Mouse (Mus musculus): ENCODE measurements around the gene Mob2. TPM values are rescaled to one million over a fixed set of nuclear protein-coding genes. Genes with fewer than 3 reads are reported as not detected.

Gene Mob2
- polyA plus RNA-seq, 1 experiment from 2014 or later = 68.0 TPM

DNA sequence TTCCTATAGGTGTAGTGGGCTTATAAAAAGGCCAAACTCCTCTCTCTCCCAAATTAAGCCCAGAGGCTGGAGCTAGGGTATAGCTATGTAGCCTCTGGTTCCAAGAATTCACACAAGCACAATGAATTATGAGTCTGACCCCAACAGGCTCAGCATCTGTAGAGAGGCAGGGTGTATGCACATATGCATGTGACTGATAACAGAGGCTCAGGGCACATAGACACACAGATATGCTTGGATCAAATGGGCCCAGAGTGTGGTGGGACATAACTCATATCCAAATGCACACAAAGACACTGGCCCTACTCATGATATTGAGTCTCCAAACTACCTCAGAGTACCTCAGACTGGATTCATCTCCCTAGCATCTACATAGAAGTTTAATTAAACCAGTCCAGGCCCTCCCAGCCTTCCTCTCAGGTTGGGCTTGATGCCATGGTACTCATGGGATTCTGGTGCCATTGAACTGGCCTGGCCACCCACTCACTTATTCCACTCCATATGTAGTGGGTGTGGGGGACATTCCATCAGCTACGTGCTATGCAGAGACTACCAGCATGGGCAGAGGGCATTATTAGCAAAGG is 26.3 kb upstream of the Mob2 start:
- no peak for DNase-seq (ENCODE audit: low spot score)
- Histone ChIP-seq H3K27me3 (replicated peaks; ENCODE audit: low read depth, poor library complexity, severe bottlenecking) (peaks cover 100% of the 10 kb centered on the region), H3K4me1 (peaks cover 32% of the 10 kb centered on the region), H3K4me3 (no peak overlapping the region), H3K27ac (replicated peaks) (peak overlapping the region; percentile 41; the same call in 1 of the 2 replicates), H3K9me3 (no peaks in the 10 kb centered on the region), H3K36me3 (replicated peaks) (peaks cover 6% of the 10 kb centered on the region; the same call in 1 of the 2 replicates)
- 92% methylated on average over 1 of the region's 1 CpGs for WGBS

GRCm38 (mm10) chr7:142086159-142086905 is 25.5 kb upstream of the Mob2 start:
- Histone ChIP-seq H3K4me1 (peaks cover 31% of the 10 kb centered on the region), H3K4me3 (no peak overlapping the region), H3K36me3 (replicated peaks) (peaks cover 10% of the 10 kb centered on the region; the same call in 1 of the 2 replicates), H3K9me3 (no peaks in the 10 kb centered on the region), H3K27ac (replicated peaks) (no peak overlapping the region), H3K27me3 (replicated peaks; ENCODE audit: low read depth, poor library complexity, severe bottlenecking) (peaks cover 100% of the 10 kb centered on the region)
- no peak for DNase-seq (ENCODE audit: low spot score)
- WGBS = 84% methylated on average over 4 of the region's 4 CpGs

DNA sequence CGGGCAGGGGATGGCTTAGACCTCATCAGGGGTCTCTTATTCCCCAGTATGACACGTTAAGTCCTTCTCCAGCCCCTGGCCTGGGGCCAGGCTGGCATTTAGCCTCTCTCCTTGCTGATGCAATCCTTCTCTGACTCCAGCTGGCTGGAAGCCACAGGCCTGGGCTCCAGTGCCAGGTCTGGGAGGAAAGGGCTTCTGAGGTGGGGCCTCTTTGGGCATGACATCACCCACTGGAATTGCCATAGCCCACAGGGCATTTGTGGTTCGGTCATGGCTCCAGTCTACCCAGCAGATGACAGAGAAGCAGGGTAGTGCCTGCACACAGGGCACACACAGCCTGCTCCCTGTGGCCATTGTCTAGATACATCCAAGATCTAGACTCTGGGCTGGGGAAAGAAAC is 24.0 kb upstream of the Mob2 start:
- no peak overlapping the region for H3K4me3 ChIP-seq
- DNase-seq (ENCODE audit: low spot score) = no peak
- no peaks in the 10 kb centered on the region for H3K9me3 ChIP-seq
- peaks cover 28% of the 10 kb centered on the region for H3K4me1 ChIP-seq
- H3K36me3 ChIP-seq (replicated peaks) = peaks cover 10% of the 10 kb centered on the region; the same call in 1 of the 2 replicates
- no peak overlapping the region for H3K27ac ChIP-seq (replicated peaks)
- 53% methylated on average over 3 of the region's 3 CpGs for WGBS
- H3K27me3 ChIP-seq (replicated peaks; ENCODE audit: low read depth, poor library complexity, severe bottlenecking) = peaks cover 99% of the 10 kb centered on the region

- DNase-seq (ENCODE audit: low spot score) = no peak
- H3K27me3 ChIP-seq (replicated peaks; ENCODE audit: low read depth, poor library complexity, severe bottlenecking) = peaks cover 99% of the 10 kb centered on the region
Observed at GRCm38 (mm10) chr7:142084395-142084794, 23.5 kb upstream of the Mob2 start.

DNA sequence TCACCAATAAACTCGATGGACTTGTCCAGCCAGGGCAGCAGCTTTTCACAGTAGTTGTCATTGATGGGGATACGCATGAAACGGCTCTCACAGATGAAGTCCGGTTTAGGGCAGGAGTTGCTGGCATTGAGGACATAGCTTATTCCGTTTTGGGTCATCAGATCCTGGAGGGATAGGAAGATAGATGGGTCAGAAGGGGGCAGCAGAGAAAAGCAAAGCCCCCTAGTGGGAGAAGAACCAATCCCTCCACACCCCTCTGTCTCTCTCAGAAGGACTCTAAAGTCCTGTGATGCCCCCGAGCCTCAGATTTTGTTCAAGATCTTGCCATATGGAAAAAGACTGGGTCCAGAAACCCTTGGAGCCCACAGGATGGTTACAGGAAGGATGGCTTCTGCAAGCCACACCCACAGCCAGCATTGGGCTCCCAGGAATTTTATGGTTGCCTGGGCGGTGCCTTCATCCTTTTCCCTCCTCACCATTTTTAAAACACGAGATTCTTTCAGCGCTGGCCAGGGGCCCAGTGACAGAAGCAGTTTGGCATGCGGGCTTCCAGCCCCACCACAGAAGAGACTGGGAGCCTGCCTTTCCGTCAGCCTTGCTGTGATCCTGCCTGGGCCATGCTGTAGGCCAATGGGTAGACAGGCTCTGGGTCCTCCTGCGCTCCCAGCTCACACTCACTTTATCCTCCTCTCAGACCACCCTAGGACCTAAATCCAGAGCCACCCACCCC is 22.9 kb upstream of the Mob2 start:
- Histone ChIP-seq H3K27ac (replicated peaks) (no peak overlapping the region), H3K4me3 (no peak overlapping the region), H3K4me1 (peaks cover 17% of the 10 kb centered on the region), H3K9me3 (no peaks in the 10 kb centered on the region), H3K27me3 (replicated peaks; ENCODE audit: low read depth, poor library complexity, severe bottlenecking) (peaks cover 99% of the 10 kb centered on the region), H3K36me3 (replicated peaks) (peaks cover 10% of the 10 kb centered on the region; the same call in 1 of the 2 replicates)
- WGBS = 32% methylated on average over 12 of the region's 12 CpGs
- DNase-seq (ENCODE audit: low spot score) = no peak

More at GRCm38 (mm10) chr7:142084395-142084794, 23.5 kb upstream of the Mob2 start:
- H3K27ac ChIP-seq (replicated peaks) = no peak overlapping the region
- peaks cover 24% of the 10 kb centered on the region for H3K4me1 ChIP-seq
- no peaks in the 10 kb centered on the region for H3K9me3 ChIP-seq
- peaks cover 10% of the 10 kb centered on the region; the same call in 1 of the 2 replicates for H3K36me3 ChIP-seq (replicated peaks)
- WGBS = 18% methylated on average over 5 of the region's 5 CpGs
- H3K4me3 ChIP-seq = no peak overlapping the region

GRCm38 (mm10) chr7:142082607-142083006 is 21.7 kb upstream of the Mob2 start:
- Histone ChIP-seq H3K36me3 (replicated peaks) (peaks cover 10% of the 10 kb centered on the region; the same call in 1 of the 2 replicates), H3K4me3 (peak overlapping the region; percentile 57), H3K27me3 (replicated peaks; ENCODE audit: low read depth, poor library complexity, severe bottlenecking) (peaks cover 88% of the 10 kb centered on the region), H3K27ac (replicated peaks) (no peak overlapping the region; the same call in 1 of the 2 replicates), H3K4me1 (peaks cover 11% of the 10 kb centered on the region), H3K9me3 (no peaks in the 10 kb centered on the region)
- DNase-seq (ENCODE audit: low spot score) = no peak
- 10% methylated on average over 16 of the region's 16 CpGs for WGBS

DNA sequence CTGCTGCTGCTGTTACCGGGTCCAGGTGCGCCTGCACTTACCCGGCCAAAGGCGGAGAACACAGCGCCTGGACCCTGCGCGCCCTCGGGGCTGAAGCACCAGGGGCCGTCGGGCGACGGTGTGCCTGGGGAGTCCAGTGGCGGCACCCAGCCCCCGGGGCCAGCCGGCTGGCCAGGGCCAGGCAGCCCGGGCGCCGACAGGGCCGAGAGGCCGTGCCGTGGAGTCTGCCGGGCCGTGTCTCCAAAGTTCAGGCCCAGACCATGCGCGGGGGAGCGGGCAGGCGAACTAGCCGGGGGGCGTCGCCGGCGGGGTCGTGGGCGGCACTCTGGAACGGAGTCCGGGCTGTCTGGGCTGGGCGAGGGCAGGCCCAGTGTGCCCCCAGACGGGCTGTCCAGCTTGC is 21.3 kb upstream of the Mob2 start:
- Histone ChIP-seq H3K9me3 (no peaks in the 10 kb centered on the region), H3K4me1 (peaks cover 11% of the 10 kb centered on the region), H3K4me3 (peak overlapping the region; percentile 57), H3K36me3 (replicated peaks) (peaks cover 10% of the 10 kb centered on the region; the same call in 1 of the 2 replicates), H3K27ac (replicated peaks) (no peak overlapping the region; the same call in 1 of the 2 replicates), H3K27me3 (replicated peaks; ENCODE audit: low read depth, poor library complexity, severe bottlenecking) (peaks cover 84% of the 10 kb centered on the region)
- peak; percentile 49 for DNase-seq (ENCODE audit: low spot score)
- WGBS = 3% methylated on average over 38 of the region's 38 CpGs

DNA sequence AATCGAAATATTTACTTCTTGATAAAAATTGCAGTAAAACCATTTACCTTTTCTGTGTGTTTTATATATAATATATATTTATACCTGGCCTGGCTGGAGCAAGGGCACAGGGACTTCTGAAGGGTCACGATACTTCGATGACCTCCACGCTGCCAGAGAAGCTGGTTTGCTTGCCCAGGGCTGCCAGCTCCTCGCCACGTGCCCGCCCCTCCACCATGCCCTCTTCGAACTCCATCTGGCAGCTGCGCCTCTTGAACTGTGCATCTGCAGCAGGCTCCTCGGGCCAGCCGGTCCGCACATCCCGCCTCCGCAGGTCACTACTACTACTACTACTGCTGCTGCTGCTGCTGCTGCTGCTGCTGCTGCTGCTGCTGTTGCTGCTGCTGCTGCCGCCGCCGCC is 20.9 kb upstream of the Mob2 start:
- Histone ChIP-seq H3K4me3 (peak overlapping the region; percentile 57), H3K4me1 (peaks cover 11% of the 10 kb centered on the region), H3K27me3 (replicated peaks; ENCODE audit: low read depth, poor library complexity, severe bottlenecking) (peaks cover 84% of the 10 kb centered on the region), H3K27ac (replicated peaks) (no peak overlapping the region; the same call in 1 of the 2 replicates), H3K36me3 (replicated peaks) (peaks cover 10% of the 10 kb centered on the region; the same call in 1 of the 2 replicates), H3K9me3 (no peaks in the 10 kb centered on the region)
- peak; percentile 37 for DNase-seq (ENCODE audit: low spot score)
- 23% methylated on average over 17 of the region's 17 CpGs for WGBS

DNA sequence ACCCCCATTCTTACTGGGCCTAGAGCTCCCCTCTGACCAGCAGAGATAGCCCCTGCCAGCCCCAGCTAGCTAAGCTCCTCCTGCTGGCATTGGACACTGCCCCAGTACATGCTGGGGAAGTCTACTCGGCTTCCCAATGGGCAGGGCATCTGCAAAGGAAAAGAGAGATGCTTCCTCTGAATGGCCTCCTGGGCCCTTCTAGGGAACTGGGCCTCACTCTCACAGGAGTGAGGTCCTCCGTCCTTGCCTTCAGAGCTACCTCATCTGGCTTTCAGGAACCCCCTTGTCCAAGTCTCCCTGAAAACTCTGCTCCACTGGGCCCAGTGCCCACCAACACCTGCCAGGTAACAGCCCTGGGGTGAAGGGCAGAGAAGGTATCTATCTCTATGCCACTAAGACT is 20.0 kb upstream of the Mob2 start:
- H3K4me1 ChIP-seq = peaks cover 11% of the 10 kb centered on the region
- peaks cover 10% of the 10 kb centered on the region; the same call in 1 of the 2 replicates for H3K36me3 ChIP-seq (replicated peaks)
- H3K27me3 ChIP-seq (replicated peaks; ENCODE audit: low read depth, poor library complexity, severe bottlenecking) = peaks cover 76% of the 10 kb centered on the region
- 54% methylated on average over 2 of the region's 2 CpGs for WGBS
- H3K27ac ChIP-seq (replicated peaks) = no peak overlapping the region
- DNase-seq (ENCODE audit: low spot score) = no peak
- H3K9me3 ChIP-seq = no peaks in the 10 kb centered on the region
- H3K4me3 ChIP-seq = no peak overlapping the region

DNA sequence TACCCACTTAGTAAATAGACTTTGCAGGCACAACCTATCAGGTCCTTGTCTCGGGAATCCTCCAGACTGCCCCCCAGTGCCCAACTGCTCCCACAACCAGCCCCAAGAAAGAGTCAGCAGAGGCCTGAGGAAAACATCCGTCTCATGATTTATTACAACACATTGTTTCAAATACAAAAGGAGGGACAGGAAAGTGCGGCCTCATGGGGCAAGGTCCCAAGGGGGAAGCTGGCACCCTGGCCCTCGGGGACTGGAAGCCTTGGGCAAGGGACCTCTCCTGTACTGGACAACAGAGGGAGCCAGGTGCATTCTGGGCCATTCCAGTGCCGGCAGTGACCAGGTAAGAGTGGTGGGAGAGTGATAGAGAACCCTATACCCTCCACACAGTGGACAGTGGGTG is 18.5 kb upstream of the Mob2 start:
- H3K36me3 ChIP-seq (replicated peaks) = peaks cover 10% of the 10 kb centered on the region; the same call in 1 of the 2 replicates
- peaks cover 11% of the 10 kb centered on the region for H3K4me1 ChIP-seq
- 64% methylated on average over 5 of the region's 5 CpGs for WGBS
- peaks cover 72% of the 10 kb centered on the region for H3K27me3 ChIP-seq (replicated peaks; ENCODE audit: low read depth, poor library complexity, severe bottlenecking)
- no peak for DNase-seq (ENCODE audit: low spot score)
- no peak overlapping the region for H3K4me3 ChIP-seq
- no peak overlapping the region for H3K27ac ChIP-seq (replicated peaks)
- no peaks in the 10 kb centered on the region for H3K9me3 ChIP-seq

DNA sequence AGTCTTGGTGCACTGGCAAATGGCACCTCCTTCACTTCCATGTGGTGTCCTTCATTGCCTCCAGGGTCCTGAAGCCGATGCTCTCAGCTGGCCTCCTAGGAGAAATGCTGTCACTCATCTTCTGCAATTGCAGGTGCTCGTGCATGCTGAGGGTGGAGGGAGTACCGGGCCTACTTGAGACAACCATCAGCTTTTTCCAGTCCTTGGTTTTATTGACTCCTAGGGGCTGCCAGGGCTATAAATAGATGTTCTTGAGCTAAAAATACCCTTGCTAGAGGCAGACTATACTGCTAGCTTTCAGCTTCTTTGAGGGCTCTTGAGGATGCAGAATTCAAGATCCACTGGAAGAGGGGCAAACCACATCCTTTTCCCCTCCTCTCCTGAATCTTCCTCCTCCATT is 16.3 kb upstream of the Mob2 start:
- 83% methylated on average over 3 of the region's 3 CpGs for WGBS
- no peaks in the 10 kb centered on the region for H3K9me3 ChIP-seq
- no peak overlapping the region for H3K27ac ChIP-seq (replicated peaks)
- peaks cover 56% of the 10 kb centered on the region for H3K27me3 ChIP-seq (replicated peaks; ENCODE audit: low read depth, poor library complexity, severe bottlenecking)
- no peak for DNase-seq (ENCODE audit: low spot score)
- peaks cover 5% of the 10 kb centered on the region for H3K4me1 ChIP-seq
- no peak overlapping the region for H3K4me3 ChIP-seq
- H3K36me3 ChIP-seq (replicated peaks) = peaks cover 4% of the 10 kb centered on the region; the same call in 1 of the 2 replicates

GRCm38 (mm10) chr7:142074146-142074886 is 13.5 kb upstream of the Mob2 start:
- peaks cover 42% of the 10 kb centered on the region for H3K27me3 ChIP-seq (replicated peaks; ENCODE audit: low read depth, poor library complexity, severe bottlenecking)
- H3K4me1 ChIP-seq = peaks cover 6% of the 10 kb centered on the region
- DNase-seq (ENCODE audit: low spot score) = no peak
- H3K36me3 ChIP-seq (replicated peaks) = no peaks in the 10 kb centered on the region
- H3K27ac ChIP-seq (replicated peaks) = no peak overlapping the region
- no peaks in the 10 kb centered on the region for H3K9me3 ChIP-seq
- H3K4me3 ChIP-seq = no peak overlapping the region
- 68% methylated on average over 8 of the region's 8 CpGs for WGBS

Measured in embryonic facial prominence, embryonic 10.5 days (tissue).